Mouse (Mus musculus) heart, embryonic 14.5 days (tissue): ENCODE data around the gene Ints5. TPM values are rescaled to one million over a fixed set of nuclear protein-coding genes. Genes with fewer than 3 reads are reported as not detected.

Source experiments
- ATAC-seq: fragments of 200-750 bp; cut with Nextera tagmentation; 2 replicates; pipeline ENCODE4 v1.8.0; 2017; ENCODE audit warnings: low read depth, moderate TSS enrichment; ENCODE audit not compliant: insufficient number of reproducible peaks, insufficient read depth, low FRiP score
- H3K27ac ChIP-seq, 2 experiments: fragments of 200-500 bp in 1 of 2; fragments of 300-500 bp in 1 of 2; sonication (generic) in 1 of 2; replicated peaks in 1 of 2; 2 replicates each; pipeline ENCODE4 v1.5.1; 2012 to 2014; ENCODE audit warnings: low read depth in 2 of 2, low read length in 2 of 2, control low read depth in 1 of 2, mild to moderate bottlenecking in 1 of 2, mixed read lengths in 1 of 2; ENCODE audit not compliant: control insufficient read depth in 1 of 2, insufficient read depth in 1 of 2
- H3K27me3 ChIP-seq: fragments of 300-500 bp; sonication (generic); 2 replicates; pipeline ENCODE4 v1.6.1; 2014; ENCODE audit warnings: mild to moderate bottlenecking, low read length, control low read depth; ENCODE audit not compliant: control insufficient read depth, insufficient read depth
- H3K36me3 ChIP-seq: fragments of 300-500 bp; sonication (generic); 2 replicates; pipeline ENCODE4 v1.6.1; 2014; ENCODE audit warnings: mild to moderate bottlenecking, control low read depth, low read length, mixed read lengths; ENCODE audit not compliant: control insufficient read depth, insufficient read depth
- H3K4me1 ChIP-seq, 2 experiments: fragments of 200-500 bp in 1 of 2; fragments of 300-500 bp in 1 of 2; sonication (generic) in 1 of 2; 2 replicates each; pipeline ENCODE4 v1.6.1; 2012 to 2014; ENCODE audit warnings: low read length in 2 of 2, control low read depth in 1 of 2, mixed read lengths in 1 of 2; ENCODE audit not compliant: control insufficient read depth in 2 of 2, insufficient read depth in 2 of 2
- H3K4me2 ChIP-seq: fragments of 300-500 bp; sonication (generic); 2 replicates; pipeline ENCODE4 v1.6.1; 2014; ENCODE audit warnings: mild to moderate bottlenecking, low read length
- H3K4me3 ChIP-seq, 2 experiments: fragments of 200-500 bp in 1 of 2; fragments of 300-500 bp in 1 of 2; sonication (generic) in 1 of 2; 2 replicates each; pipeline ENCODE4 v1.5.1; 2012 to 2014; ENCODE audit warnings: low read length in 2 of 2, mild to moderate bottlenecking in 2 of 2, control low read depth in 1 of 2, low read depth in 1 of 2, moderate library complexity in 1 of 2; ENCODE audit not compliant: control insufficient read depth in 1 of 2, insufficient read depth in 1 of 2
- H3K9ac ChIP-seq: fragments of 300-500 bp; sonication (generic); 2 replicates; pipeline ENCODE4 v1.6.1; 2014; ENCODE audit warnings: mild to moderate bottlenecking, low read length
- H3K9me3 ChIP-seq: fragments of 300-500 bp; sonication (generic); 2 replicates; pipeline ENCODE4 v1.6.1; 2016; ENCODE audit warnings: low read length, control low read depth; ENCODE audit not compliant: control insufficient read depth
- WGBS: fragments of 180-500 bp; shearing (Covaris S2); extraction: QIAGEN DNeasy Blood & Tissue Kit; methylation state at CpG from one replicate; pipeline ENCODE4 v1.1.7; 2014; 5-methylcytosine and 5-hydroxymethylcytosine counted together
- polyA plus RNA-seq: library from polyadenylated mRNA; unstranded; fragments of >200 nt; fragmentation: Nextera tagmentation; extraction: Ambion mirVana; gene quantifications from 2 replicates; pipeline ENCODE4 v1.2.1, GENCODE M21; 2014

Gene Ints5
- polyA plus RNA-seq, 1 experiment from 2014 or later = 18.2 TPM

DNA sequence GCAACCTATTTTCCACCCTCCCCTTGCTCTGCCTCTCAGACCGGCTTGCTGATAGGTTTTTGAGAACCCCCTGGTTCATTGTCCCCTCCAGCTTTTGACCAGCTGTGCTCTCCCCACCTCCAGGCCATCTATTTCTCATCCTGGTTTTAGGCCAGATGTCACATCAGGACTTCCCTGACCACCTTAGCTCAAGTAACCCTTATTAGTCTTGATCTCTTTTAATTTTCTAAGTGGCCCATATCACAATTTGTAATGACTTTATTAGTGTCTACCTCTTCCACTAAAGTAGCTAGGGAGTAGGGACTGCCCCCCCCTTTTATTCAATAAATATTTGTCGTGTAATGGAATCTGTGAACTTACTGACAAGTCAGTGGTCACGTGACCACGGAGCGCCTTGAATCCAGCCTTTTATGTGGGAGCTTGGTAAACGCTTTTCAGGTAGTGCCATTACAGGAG is 28.1 kb downstream of the Ints5 start:
- Histone ChIP-seq H3K4me3 (peak overlapping the region; percentile 71 to 92), H3K27me3 (no peaks in the 10 kb centered on the region), H3K9ac (peak overlapping the region; percentile 89), H3K9me3 (no peaks in the 10 kb centered on the region), H3K4me1 (peaks cover 2 to 9% of the 10 kb centered on the region in 2 experiments; a peak in 3 of 4 replicates), H3K4me2 (peak overlapping the region; percentile 89), H3K36me3 (peaks cover 41% of the 10 kb centered on the region), H3K27ac (peak overlapping the region; percentile 79 to 87)
- peak; percentile 4; the same call in 1 of the 2 replicates for ATAC-seq
- 3% methylated on average over 6 of the region's 6 CpGs for WGBS

DNA sequence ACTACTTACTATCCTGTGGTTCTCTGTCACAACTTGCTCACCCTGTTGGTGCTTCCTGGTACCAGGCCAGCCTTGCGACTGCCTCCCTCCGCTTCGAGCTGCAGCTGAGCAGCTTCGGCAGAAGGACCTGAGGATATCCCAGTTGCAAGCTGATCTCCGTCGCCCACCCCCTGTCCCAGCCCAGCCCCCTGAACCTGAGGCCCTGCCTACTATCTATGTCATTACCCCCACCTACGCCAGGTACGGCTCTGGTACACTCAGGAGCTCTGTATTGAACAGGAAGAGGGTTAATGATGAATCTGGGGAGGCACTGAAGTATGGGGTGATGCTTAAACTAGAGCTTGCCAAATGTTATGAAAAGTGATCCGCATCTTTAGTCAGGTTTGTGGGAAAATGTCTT is 28.9 kb downstream of the Ints5 start:
- Histone ChIP-seq H3K36me3 (peaks cover 41% of the 10 kb centered on the region), H3K9me3 (no peaks in the 10 kb centered on the region), H3K4me3 (no peak overlapping the region), H3K9ac (no peak overlapping the region), H3K4me1 (peaks cover 2 to 9% of the 10 kb centered on the region in 2 experiments; a peak in 3 of 4 replicates), H3K27me3 (no peaks in the 10 kb centered on the region), H3K4me2 (peak overlapping the region; percentile 89), H3K27ac (no peak overlapping the region)
- no peak for ATAC-seq
- WGBS = 80% methylated on average over 9 of the region's 9 CpGs

DNA sequence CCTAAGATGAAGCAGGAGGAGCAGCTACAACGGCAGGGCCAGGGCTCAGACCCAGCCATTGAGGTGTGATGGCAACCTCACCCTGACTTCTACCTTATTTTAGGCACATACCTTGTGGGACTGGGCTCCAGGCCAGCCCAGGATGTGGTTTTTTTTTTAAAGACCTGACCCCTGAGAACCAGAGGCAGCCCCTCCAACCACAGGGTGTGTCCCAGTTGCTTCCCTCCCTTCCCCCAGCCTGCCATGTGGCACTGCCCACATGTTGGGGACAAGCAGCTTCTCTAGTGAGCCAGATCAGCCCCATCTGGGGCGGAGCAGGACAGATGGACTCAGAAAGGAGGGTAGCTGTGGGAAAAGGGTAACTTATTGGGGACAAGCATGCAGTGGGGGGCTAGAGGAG is 34.0 kb downstream of the Ints5 start:
- 92% methylated on average over 2 of the region's 2 CpGs for WGBS
- H3K36me3 ChIP-seq = peaks cover 52% of the 10 kb centered on the region
- ATAC-seq = no peak

DNA sequence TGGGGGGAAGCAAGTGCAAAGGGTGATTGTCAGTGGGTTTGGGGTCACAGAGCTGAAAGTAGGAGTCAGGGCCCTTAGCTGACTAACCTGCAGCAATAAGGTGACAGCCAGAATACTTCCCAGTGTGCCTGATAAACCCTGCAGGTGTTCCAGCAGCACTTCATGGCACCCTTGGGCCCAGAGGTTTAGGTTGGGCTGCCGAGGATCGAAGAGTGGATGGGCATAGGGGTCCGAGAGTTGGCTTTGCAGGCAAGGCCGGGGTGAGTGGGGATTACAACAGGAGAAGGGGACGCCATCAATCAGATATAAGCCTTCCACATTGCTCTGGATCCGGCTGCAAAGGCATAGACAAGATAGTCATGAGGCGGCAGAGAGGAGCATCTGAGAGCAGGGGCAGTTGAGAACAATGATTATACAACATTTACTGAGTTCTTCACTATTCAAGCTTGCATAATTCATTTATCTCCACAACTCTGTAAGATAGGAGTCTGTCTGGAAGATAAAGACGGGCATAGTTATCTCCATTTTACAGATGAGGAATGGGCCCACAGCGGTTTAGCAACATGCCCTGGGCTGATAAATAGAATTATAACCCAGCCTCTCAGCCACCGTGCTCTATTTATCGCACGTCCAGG is 35.2 kb downstream of the Ints5 start:
- H3K4me1 ChIP-seq = peaks cover 5 to 8% of the 10 kb centered on the region in 2 experiments; a peak in 3 of 4 replicates
- WGBS = 81% methylated on average over 12 of the region's 12 CpGs
- no peak overlapping the region for H3K4me2 ChIP-seq
- no peak overlapping the region for H3K9ac ChIP-seq
- peaks cover 49% of the 10 kb centered on the region for H3K36me3 ChIP-seq
- no peak overlapping the region for H3K27ac ChIP-seq
- no peaks in the 10 kb centered on the region for H3K27me3 ChIP-seq
- no peak for ATAC-seq
- H3K9me3 ChIP-seq = no peaks in the 10 kb centered on the region
- no peak overlapping the region for H3K4me3 ChIP-seq

More for the DNA sequence above, 34.0 kb downstream of the Ints5 start:
- no peak overlapping the region for H3K27ac ChIP-seq
- no peaks in the 10 kb centered on the region for H3K9me3 ChIP-seq
- H3K27me3 ChIP-seq = no peaks in the 10 kb centered on the region
- H3K4me1 ChIP-seq = peaks cover 5 to 9% of the 10 kb centered on the region in 2 experiments; a peak in 3 of 4 replicates
- H3K4me2 ChIP-seq = no peak overlapping the region
- H3K4me3 ChIP-seq = no peak overlapping the region
- H3K9ac ChIP-seq = no peak overlapping the region

DNA sequence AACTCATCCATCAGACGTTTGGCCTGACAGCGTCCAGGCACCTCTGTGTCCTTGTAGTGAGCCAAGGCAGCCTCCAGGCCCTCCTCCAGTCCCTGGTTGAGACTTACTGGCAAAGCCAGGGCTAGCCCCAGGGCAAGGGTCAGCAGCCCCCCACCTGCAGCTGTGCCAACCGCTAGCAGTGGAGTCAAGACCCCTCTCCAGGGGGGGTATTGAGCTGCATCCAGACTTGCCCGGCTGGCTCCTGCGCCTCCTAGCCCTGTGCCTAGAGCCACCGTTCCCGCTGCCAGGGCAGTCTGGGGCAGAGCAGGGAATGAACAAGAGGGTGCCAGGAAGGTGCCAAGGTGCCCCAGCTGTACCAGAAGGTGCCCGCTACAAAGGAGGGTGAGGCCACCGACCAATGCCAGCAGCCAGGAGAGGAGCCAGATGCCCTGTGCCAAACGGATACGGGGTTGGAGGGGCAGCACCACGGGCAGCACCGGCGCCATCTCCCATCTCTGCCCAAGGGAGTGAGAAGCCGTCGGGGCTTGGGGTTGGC is 36.0 kb downstream of the Ints5 start:
- peak overlapping the region; percentile 75 to 77 for H3K4me3 ChIP-seq
- H3K27ac ChIP-seq = 0 out of 4 replicates have a peak overlapping the region, but pooled peaks of 1 of the 2 experiments have one; percentile 72
- peak overlapping the region; percentile 70 for H3K4me2 ChIP-seq
- H3K36me3 ChIP-seq = peaks cover 52% of the 10 kb centered on the region
- H3K9me3 ChIP-seq = no peaks in the 10 kb centered on the region
- ATAC-seq = 0 out of 2 replicates have a peak, but pooled peaks have one; percentile 7
- 19% methylated on average over 16 of the region's 16 CpGs for WGBS
- H3K4me1 ChIP-seq = peaks cover 5 to 8% of the 10 kb centered on the region in 2 experiments; a peak in 3 of 4 replicates
- H3K9ac ChIP-seq = peak overlapping the region; percentile 82
- no peaks in the 10 kb centered on the region for H3K27me3 ChIP-seq

DNA sequence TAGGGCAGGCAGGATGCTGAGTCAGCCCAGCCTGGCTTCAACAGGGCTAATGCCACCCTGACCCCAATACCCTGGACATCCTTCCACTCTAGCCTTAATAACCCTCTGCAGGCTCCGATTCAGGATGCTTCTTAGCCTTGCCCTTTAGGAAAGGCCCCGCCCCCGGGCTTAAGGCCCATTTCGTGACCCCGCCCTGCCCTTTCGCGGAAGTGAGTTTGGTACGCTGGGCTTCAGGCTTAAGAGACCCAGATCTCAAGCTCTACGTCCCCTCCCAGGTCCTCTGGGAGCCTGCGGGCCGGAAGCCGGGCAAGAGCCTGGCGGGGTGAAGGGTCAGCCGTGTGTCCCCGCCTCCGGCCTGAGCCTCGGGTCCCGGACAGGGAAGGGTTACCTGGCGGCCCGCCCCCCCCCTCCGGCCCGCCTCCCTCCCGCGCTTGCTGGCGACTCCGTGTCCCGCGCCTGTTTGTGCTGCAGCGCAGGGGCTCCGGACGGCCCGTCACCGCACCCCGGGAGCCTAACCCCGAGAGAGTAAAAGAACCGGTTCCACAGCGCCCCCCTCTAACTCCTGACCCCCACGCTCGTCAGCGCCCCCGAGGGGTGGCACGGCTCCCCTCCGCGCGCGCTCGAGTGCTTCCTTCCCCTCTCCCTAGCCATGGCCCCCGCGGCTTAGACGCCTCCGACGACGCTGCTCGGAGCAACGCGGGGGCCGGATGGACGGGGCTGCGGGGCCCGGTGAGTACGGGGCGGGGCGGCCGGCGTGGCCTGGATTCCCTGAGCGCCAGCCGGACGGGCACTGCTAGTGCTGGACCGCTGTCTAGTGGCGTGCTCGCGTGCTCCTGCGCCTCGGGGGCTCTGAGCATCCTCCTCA is 36.7 kb downstream of the Ints5 start, which contains the start of the genes Rom1 and Eml3:
Gene Rom1, minus strand, starts transcription at position 133 of the 865 bp plus-strand sequence.
Gene Eml3, plus strand, starts transcription at position 329 of the 865 bp plus-strand sequence.
- peaks cover 5 to 8% of the 10 kb centered on the region in 2 experiments; a peak in 3 of 4 replicates for H3K4me1 ChIP-seq
- ATAC-seq = peak; percentile 81
- H3K36me3 ChIP-seq = peaks cover 52% of the 10 kb centered on the region
- H3K27me3 ChIP-seq = no peaks in the 10 kb centered on the region
- H3K9me3 ChIP-seq = no peaks in the 10 kb centered on the region
- H3K9ac ChIP-seq = peak within 1 kb of the TSS; percentile 82
- WGBS = 2% methylated on average over 71 of the region's 74 CpGs
- peak within 1 kb of the TSS; percentile 70 for H3K4me2 ChIP-seq
- peak within 1 kb of the TSS; percentile 75 to 77 for H3K4me3 ChIP-seq
- H3K27ac ChIP-seq = peak within 1 kb of the TSS; percentile 29 to 72; a peak in 3 of 4 replicates

DNA sequence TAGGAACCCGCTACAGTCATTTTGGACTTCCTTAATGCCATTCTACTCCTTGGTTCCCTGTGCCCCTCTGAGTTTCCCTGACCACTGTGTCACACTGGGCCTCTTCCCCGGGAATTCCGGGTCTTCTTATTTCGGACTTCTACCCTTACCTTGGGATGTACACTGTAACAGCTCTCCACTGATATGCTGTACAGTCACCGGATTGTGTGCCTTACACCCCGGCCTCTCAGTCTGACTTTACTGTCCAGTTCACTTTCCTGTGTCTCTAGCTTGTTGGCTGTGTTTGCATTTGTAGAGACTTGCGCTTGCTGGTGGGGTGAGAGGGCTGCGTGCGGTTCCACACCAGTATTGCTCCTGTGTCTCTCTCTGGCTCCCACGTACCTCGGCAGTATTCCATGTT is 37.3 kb downstream of the Ints5 start:
- no peak for ATAC-seq
- peak overlapping the region in 1 of 2 experiments; percentile 72; a peak in 2 of 4 replicates for H3K27ac ChIP-seq
- peaks cover 57% of the 10 kb centered on the region for H3K36me3 ChIP-seq
- WGBS = 10% methylated on average over 11 of the region's 11 CpGs
- H3K4me2 ChIP-seq = peak overlapping the region; percentile 70
- H3K27me3 ChIP-seq = no peaks in the 10 kb centered on the region
- peak overlapping the region; percentile 82 for H3K9ac ChIP-seq
- peak overlapping the region; percentile 75 to 77 for H3K4me3 ChIP-seq
- peaks cover 5 to 8% of the 10 kb centered on the region in 2 experiments; a peak in 3 of 4 replicates for H3K4me1 ChIP-seq
- no peaks in the 10 kb centered on the region for H3K9me3 ChIP-seq
